Comparison of ENCODE assay signal across 28 mouse cellular contexts in genomic region chr3:16022214-16022613, GRCm38 (mm10). TPM values are rescaled to one million over a fixed set of nuclear protein-coding genes. Genes with fewer than 3 reads are reported as not detected.
DNase-seq lines count a peak whose midpoint lies in the region; ATAC-seq lines count a peak whose summit lies in the region.
"Had no signal": no experiment of that assay in that cellular context is flagged by ENCODE, and none has a peak within 500 bp of the region (broad histone marks: within the 10 kb centered on the region; RNA-seq: fewer than 3 reads in every experiment).

No protein-coding gene starts in this region.

- peak; percentile 46 to 78; a peak in 2 of 4 replicates for ATAC-seq in hematopoietic stem cell, adult 5-6 weeks (replicated peaks in 1 of 2; ENCODE audit: insufficient read depth in 1 of 2, low FRiP score in 2 of 2, low TSS enrichment in 1 of 2, low read depth in 1 of 2, poor library complexity in 2 of 2, severe bottlenecking in 2 of 2)
- peak; percentile 35; the same call in 1 of the 2 replicates for ATAC-seq in monocyte, adult 5-6 weeks (replicated peaks; ENCODE audit: insufficient number of reproducible peaks, low FRiP score, low TSS enrichment, poor library complexity, severe bottlenecking)
- ATAC-seq: activated CD4-positive, CD25-positive, alpha-beta regulatory T cell, adult 4 months; forebrain, embryonic 14.5 days; forebrain, postnatal 0 days had no signal

- DNase-seq in 416B (ENCODE audit: low read depth) (peak; percentile 11), MEL-GATA-1-ER (ENCODE audit: extremely low read depth, low read depth) (peak; percentile 36)
- DNase-seq in kidney, postnatal 36 days, result no peak
- DNase-seq in urinary bladder, postnatal 25 days (ENCODE audit: low spot score), result no peak
- no peak for DNase-seq in adrenal gland, adult 2 months
- DNase-seq: adrenal gland, postnatal 10 days; adrenal gland, postnatal 36 days; cerebellum, adult 18-20 months; cerebellum, adult 9-10 months; cerebellum, postnatal 14 days; forebrain, postnatal 0 days; gastrocnemius, postnatal 25 days; heart, adult 2 months; heart, postnatal 14 days; heart, postnatal 4 days had no signal

RNA-seq across cellular contexts. Expression of gene Gm5150, which starts 16.0 kb away (rescaled TPM):
- total RNA-seq in hematopoietic stem cell, adult 5-6 weeks (2017), result not detected in 2 replicates
- 39.3 to 72.0 TPM (median 60.7 TPM) in 3 replicates for total RNA-seq in monocyte, adult 5-6 weeks (2017)
- total RNA-seq in adrenal gland, adult 2 months (2021), result under 1 TPM; 0.31 to 0.63 TPM
- polyA plus RNA-seq in adrenal gland, adult 2 months (2012; rRNA removed), result not detected in 2 replicates
- total RNA-seq: ES-E14; forebrain, postnatal 0 days; gastrocnemius, adult 8-10 months; gastrocnemius, postnatal 25 days; heart, adult 2 months; heart, postnatal 14 days; heart, postnatal 4 days had no signal
- polyA plus RNA-seq: activated CD4-positive, CD25-positive, alpha-beta regulatory T cell, adult 4 months; embryonic facial prominence, embryonic 12.5 days; forebrain, embryonic 11.5 days; forebrain, embryonic 14.5 days; forebrain, postnatal 0 days; heart, embryonic 10.5 days; heart, embryonic 13.5 days; heart, embryonic 16.5 days; hindbrain, embryonic 12.5 days; hindbrain, embryonic 15.5 days had no signal

Comparison
In these comparisons a context has a peak if more than half of its experiments do, and no peak if none do; other contexts are left out.
1. DNase-seq: peak in 416B (single experiment) and MEL-GATA-1-ER (single experiment); none in kidney, postnatal 36 days (0 of 2), urinary bladder, postnatal 25 days (single experiment) and adrenal gland, adult 2 months (single experiment).
2. RNA of gene Gm5150, which starts 16.0 kb away (total RNA-seq): 39.3 to 72.0 TPM in monocyte, adult 5-6 weeks; 0.31 to 0.63 TPM in adrenal gland, adult 2 months and not detected in hematopoietic stem cell, adult 5-6 weeks; every median in the first group is over 10 times any median in the second.